Mouse (Mus musculus) hindbrain, embryonic 14.5 days (tissue): ENCODE results near the gene Acss2. TPM values are rescaled to one million over a fixed set of nuclear protein-coding genes. Genes with fewer than 3 reads are reported as not detected.
"Not testable (repeated sequence)": the region's sequence is repeated elsewhere in the genome, so short reads cannot be mapped to it uniquely, and the experiment has no call there.

Experiments
- ATAC-seq: fragments of 200-750 bp; cut with Nextera tagmentation; 2 replicates; pipeline ENCODE4 v1.8.0; 2017; ENCODE audit warnings: moderate number of reproducible peaks, mild to moderate bottlenecking, moderate TSS enrichment, moderate library complexity; ENCODE audit not compliant: low FRiP score
- DNase-seq: peaks from one replicate; pipeline ENCODE4 v3.0.0-alpha.2; 2015; ENCODE audit warnings: low spot score
- H3K27ac ChIP-seq: fragments of 300-500 bp; sonication (generic); 2 replicates; pipeline ENCODE4 v1.5.1; 2014; ENCODE audit warnings: mild to moderate bottlenecking, moderate library complexity
- H3K27me3 ChIP-seq: fragments of 300-500 bp; sonication (generic); 2 replicates; pipeline ENCODE4 v1.6.1; 2014; ENCODE audit warnings: mild to moderate bottlenecking, low read length, mixed read lengths; ENCODE audit not compliant: control insufficient read depth, insufficient read depth
- H3K36me3 ChIP-seq: fragments of 300-500 bp; sonication (generic); replicated peaks from 2 replicates; pipeline ENCODE4 v1.6.1; 2014; ENCODE audit not compliant: control insufficient read depth, insufficient read depth
- H3K4me1 ChIP-seq: fragments of 300-500 bp; sonication (generic); replicated peaks from 2 replicates; pipeline ENCODE4 v1.6.1; 2014; ENCODE audit warnings: antibody characterized with exemption, low read length, mixed read lengths; ENCODE audit not compliant: control insufficient read depth, insufficient read depth
- H3K4me2 ChIP-seq: fragments of 300-500 bp; sonication (generic); replicated peaks from 2 replicates; pipeline ENCODE4 v1.6.1; 2014; ENCODE audit warnings: mild to moderate bottlenecking, moderate library complexity
- H3K4me3 ChIP-seq: fragments of 300-500 bp; sonication (generic); replicated peaks from 2 replicates; pipeline ENCODE4 v1.5.1; 2014; ENCODE audit warnings: mild to moderate bottlenecking, low read length
- H3K9ac ChIP-seq: fragments of 300-500 bp; sonication (generic); 2 replicates; pipeline ENCODE4 v1.6.1; 2014
- H3K9me3 ChIP-seq: fragments of 300-500 bp; sonication (generic); 2 replicates; pipeline ENCODE4 v1.6.1; 2016; ENCODE audit warnings: low read length; ENCODE audit not compliant: control insufficient read depth
- WGBS: fragments of 180-500 bp; shearing (Covaris S2); extraction: QIAGEN DNeasy Blood & Tissue Kit; methylation state at CpG from one replicate; pipeline ENCODE4 v1.1.7; 2014; 5-methylcytosine and 5-hydroxymethylcytosine counted together
- polyA plus RNA-seq: library from polyadenylated mRNA; unstranded; fragments of >200 nt; fragmentation: Nextera tagmentation; extraction: Ambion mirVana; gene quantifications from 2 replicates; pipeline ENCODE4 v1.2.1, GENCODE M21; 2014

Gene Acss2
- polyA plus RNA-seq, 1 experiment from 2014 or later, result 25.3 TPM

DNA sequence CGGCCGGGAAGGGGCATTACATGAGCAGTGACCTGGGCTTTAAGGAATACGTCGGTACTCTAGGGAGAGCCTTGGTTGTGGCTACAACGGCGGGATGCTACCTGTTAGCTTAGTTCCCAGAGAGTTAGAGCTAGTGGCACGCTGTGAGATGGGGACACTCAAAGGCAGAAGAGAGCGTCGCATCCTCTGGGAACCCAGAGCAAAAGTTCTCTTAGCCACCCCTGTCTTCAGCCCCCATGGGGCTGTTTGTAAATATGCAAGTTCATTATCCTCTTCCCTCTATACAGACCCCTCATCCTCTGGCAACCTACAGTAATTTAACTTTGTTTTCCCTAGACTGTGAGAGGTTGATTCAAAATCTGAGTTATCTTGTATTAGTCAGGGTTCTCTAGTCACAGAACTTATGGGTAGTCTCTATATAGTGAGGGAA lies 75.1 kb downstream of the Acss2 start:
- Histone ChIP-seq H3K27me3 (no peaks in the 10 kb centered on the region), H3K36me3 (no peaks in the 10 kb centered on the region), H3K4me1 (peaks cover 10% of the 10 kb centered on the region; the same call in 1 of the 2 replicates), H3K27ac (peak overlapping the region; percentile 60), H3K9me3 (no peaks in the 10 kb centered on the region), H3K4me3 (peak overlapping the region; percentile 59), H3K9ac (peak overlapping the region; percentile 68), H3K4me2 (peak overlapping the region; percentile 67)
- ATAC-seq (no peak), DNase-seq (no peak)
- WGBS, result 2% methylated on average over 9 of the region's 9 CpGs

DNA sequence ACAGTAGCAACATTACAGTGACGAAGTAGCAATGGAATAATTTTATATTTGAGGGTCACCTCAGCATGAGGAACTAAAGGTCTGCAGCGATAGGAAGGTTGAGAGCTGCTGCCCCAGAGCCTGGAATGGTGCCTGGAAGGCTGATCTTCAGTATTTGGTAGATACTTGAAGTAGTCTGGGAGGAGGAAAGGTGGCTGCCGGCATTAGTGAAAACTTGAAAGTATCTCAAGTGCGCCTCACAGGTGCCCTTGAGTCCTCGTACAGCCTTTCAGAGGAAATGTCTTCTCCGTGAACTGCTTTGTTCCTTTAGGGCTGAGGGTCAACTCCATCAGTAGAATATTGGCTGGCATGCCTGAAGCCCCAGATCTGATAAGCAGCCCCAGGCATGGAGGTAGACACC lies 77.8 kb downstream of the Acss2 start:
- 86% methylated on average over 6 of the region's 6 CpGs for WGBS
- H3K27me3 ChIP-seq, result no peaks in the 10 kb centered on the region
- H3K4me2 ChIP-seq, result no peak overlapping the region
- H3K9ac ChIP-seq, result no peak overlapping the region
- H3K27ac ChIP-seq, result no peak overlapping the region
- H3K36me3 ChIP-seq, result no peaks in the 10 kb centered on the region
- H3K4me3 ChIP-seq, result no peak overlapping the region
- no peak for ATAC-seq
- H3K4me1 ChIP-seq, result peaks cover 10% of the 10 kb centered on the region; the same call in 1 of the 2 replicates
- H3K9me3 ChIP-seq, result no peaks in the 10 kb centered on the region
- DNase-seq, result no peak

DNA sequence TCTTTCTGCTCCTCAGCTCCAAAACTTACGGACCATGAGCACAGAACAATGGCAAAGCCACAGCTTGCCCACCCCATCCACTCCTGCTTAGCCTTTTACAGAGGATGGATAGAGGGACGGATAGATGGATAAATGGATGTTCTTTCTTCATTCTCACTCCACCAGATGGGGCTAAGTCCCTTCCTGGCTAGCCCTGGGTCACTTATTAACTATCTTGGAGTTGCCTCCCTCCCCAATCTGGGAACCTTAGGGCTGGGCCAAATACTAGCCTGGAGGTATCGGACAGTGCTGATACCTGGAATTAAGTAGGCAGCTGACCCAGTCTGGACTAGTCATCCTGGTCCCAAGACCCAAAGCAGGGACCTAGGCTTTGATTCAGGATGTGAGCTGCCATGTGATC lies 86.0 kb downstream of the Acss2 start:
- no peak for ATAC-seq

DNA sequence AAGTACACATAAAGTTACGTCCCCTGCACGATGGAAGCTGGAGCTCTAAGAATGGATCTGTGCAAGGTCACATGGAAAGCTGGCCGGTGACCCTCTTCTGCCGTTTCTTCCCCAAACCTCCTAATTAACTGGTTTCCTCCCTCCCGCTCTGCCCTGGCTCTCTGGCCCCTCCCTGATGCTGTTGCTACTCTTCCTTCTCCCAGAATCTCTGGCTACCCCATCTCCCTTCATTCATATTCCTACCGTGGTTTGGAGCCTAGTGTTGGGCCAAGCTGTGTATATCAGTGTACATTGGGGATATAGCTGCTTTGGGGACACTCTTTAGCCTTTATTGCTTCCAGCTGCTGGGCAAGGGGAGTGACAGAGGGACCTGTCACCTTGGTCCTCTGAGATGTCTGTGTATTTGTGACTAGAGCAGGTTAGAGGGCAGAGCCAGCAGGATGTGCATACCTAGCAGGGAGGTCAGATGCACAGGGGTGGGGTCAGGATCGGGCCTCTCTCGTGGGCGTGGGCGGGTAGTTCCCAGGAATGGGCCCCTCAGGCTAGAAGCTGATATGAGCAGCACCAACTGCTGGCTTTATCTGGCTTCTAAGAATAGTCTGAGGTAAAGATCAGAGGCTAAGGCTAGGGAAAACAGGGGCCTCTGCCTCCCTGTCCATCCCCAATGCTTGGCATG lies 87.0 kb downstream of the Acss2 start:
- DNase-seq (no peak), ATAC-seq (no peak)
- Histone ChIP-seq H3K9me3 (no peaks in the 10 kb centered on the region), H3K9ac (no peak overlapping the region), H3K36me3 (no peaks in the 10 kb centered on the region), H3K27ac (no peak overlapping the region), H3K27me3 (no peaks in the 10 kb centered on the region), H3K4me2 (no peak overlapping the region), H3K4me3 (no peak overlapping the region), H3K4me1 (no peaks in the 10 kb centered on the region)
- 71% methylated on average over 10 of the region's 10 CpGs for WGBS

More for the DNA sequence above, 86.0 kb downstream of the Acss2 start:
- Histone ChIP-seq H3K4me1 (no peaks in the 10 kb centered on the region), H3K4me2 (no peak overlapping the region), H3K4me3 (no peak overlapping the region), H3K9me3 (no peaks in the 10 kb centered on the region), H3K36me3 (no peaks in the 10 kb centered on the region), H3K27ac (no peak overlapping the region), H3K27me3 (no peaks in the 10 kb centered on the region), H3K9ac (no peak overlapping the region)
- 60% methylated on average over 3 of the region's 3 CpGs for WGBS
- no peak for DNase-seq

DNA sequence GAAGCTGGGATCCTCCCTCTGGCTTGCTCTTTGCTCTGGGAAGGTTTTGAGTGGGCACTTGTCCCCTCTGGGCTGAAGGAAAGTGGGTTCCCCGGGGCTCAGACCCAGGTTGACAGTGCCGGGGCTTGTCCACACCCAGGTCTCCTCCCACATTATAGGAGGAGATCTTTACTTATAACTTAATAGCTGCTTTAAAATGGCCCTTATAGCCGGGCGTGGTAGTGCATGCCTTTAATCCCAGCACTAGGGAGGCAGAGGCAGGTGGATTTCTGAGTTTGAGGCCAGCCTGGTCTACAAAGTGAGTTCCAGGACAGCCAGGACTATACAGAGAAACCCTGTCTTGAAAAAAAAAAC lies 87.5 kb downstream of the Acss2 start:
- not testable (repeated sequence) for H3K4me2 ChIP-seq, H3K36me3 ChIP-seq, H3K9me3 ChIP-seq, H3K27me3 ChIP-seq, ATAC-seq, H3K9ac ChIP-seq, H3K27ac ChIP-seq, H3K4me1 ChIP-seq, H3K4me3 ChIP-seq, DNase-seq
- 87% methylated on average over 4 of the region's 4 CpGs for WGBS

DNA sequence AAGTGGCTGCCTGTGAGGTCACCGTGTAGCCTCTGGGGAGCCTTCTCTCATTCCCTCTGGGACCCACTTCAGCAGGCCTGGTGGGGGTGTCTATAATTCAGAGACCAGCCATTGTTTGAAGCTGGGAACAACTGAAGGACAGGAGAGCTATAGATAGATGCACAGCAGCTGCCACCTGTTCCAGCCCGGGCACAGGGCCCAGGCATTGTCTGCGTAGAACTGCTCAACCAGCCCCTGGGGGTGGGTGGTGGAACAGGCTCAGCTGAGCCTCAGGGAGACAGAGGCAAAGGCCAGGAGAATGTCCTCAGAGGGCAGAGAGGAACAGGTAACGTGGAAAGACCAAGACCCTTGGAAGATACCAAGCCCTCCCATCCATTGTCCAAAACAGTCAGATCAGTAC lies 88.6 kb downstream of the Acss2 start:
- H3K27me3 ChIP-seq, result no peaks in the 10 kb centered on the region
- no peak overlapping the region for H3K27ac ChIP-seq
- H3K36me3 ChIP-seq, result no peaks in the 10 kb centered on the region
- H3K9ac ChIP-seq, result no peak overlapping the region
- no peaks in the 10 kb centered on the region for H3K4me1 ChIP-seq
- no peak overlapping the region for H3K4me2 ChIP-seq
- no peaks in the 10 kb centered on the region for H3K9me3 ChIP-seq
- H3K4me3 ChIP-seq, result no peak overlapping the region
- ATAC-seq, result no peak
- no peak for DNase-seq
- 85% methylated on average over 4 of the region's 4 CpGs for WGBS

DNA sequence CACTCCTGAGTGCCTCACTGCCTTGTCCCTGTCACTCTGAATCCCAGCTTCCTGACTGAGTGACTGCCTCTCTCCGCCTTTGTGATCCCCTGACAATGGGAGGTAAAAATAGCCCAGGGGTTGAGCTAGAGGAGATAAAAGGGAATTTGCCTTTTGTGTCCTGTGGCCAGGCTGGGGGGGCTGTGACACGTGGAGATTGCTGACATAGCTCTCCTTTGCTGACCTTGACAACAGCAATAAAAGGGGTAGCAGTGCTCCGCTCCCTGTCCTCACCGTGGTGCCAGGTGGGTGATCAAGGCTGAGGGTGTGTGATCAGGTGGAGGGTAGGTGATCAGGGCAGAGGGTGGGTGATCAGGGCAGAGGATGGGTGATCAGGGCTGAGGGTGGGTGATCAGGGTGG lies 93.2 kb downstream of the Acss2 start, which contains the start of gene Myh7b:
Gene Myh7b (plus strand): TSS at position 235 of the 400 bp plus-strand sequence.
- no peaks in the 10 kb centered on the region for H3K9me3 ChIP-seq
- H3K4me1 ChIP-seq, result no peaks in the 10 kb centered on the region
- WGBS, result 39% methylated on average over 4 of the region's 4 CpGs
- H3K36me3 ChIP-seq, result no peaks in the 10 kb centered on the region
- no peak for ATAC-seq
- H3K27ac ChIP-seq, result no peak within 1 kb of the TSS
- DNase-seq, result no peak
- no peak within 1 kb of the TSS for H3K9ac ChIP-seq
- no peak within 1 kb of the TSS for H3K4me2 ChIP-seq
- no peaks in the 10 kb centered on the region; the same call in 1 of the 2 replicates for H3K27me3 ChIP-seq
- no peak within 1 kb of the TSS for H3K4me3 ChIP-seq

DNA sequence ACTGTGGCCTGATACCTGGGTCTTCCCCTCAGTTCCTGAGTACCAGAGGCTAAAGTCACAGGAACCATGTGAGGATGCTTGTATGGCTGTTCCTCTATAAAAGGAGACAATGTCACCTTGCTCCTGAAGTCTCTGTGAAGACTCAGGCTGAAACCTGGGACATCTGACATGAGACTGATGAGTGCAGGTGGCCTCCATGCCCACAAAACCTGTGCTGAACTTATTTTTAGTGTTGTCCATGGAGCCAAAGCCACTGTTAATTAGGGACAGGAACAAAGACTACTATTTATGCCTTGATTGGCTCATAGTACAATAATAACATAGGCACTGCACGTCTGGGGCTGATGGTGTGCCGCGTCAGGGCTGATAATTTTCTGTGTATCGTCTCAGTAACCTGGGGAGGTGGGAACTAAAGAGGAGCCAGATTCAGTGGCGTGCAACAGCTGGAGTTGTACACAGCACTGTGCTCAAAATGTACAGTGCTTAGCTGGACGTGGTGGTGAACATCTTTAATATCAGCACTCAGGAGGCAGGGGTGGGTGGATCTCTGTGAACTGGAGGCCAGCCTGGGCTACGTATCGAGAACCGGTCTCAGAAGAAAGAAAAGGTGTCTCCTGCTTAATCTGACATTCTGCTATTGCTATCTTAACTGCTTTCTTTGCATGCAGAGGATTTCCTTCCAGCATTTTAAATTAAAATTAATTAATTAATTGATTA lies 94.2 kb downstream of the Acss2 start:
- WGBS, result 86% methylated on average over 9 of the region's 9 CpGs
- Histone ChIP-seq H3K9ac (no peak overlapping the region), H3K27me3 (no peaks in the 10 kb centered on the region; the same call in 1 of the 2 replicates), H3K36me3 (no peaks in the 10 kb centered on the region), H3K4me2 (no peak overlapping the region), H3K4me3 (no peak overlapping the region), H3K27ac (no peak overlapping the region), H3K4me1 (no peaks in the 10 kb centered on the region), H3K9me3 (no peaks in the 10 kb centered on the region)
- ATAC-seq, result no peak
- DNase-seq, result no peak

DNA sequence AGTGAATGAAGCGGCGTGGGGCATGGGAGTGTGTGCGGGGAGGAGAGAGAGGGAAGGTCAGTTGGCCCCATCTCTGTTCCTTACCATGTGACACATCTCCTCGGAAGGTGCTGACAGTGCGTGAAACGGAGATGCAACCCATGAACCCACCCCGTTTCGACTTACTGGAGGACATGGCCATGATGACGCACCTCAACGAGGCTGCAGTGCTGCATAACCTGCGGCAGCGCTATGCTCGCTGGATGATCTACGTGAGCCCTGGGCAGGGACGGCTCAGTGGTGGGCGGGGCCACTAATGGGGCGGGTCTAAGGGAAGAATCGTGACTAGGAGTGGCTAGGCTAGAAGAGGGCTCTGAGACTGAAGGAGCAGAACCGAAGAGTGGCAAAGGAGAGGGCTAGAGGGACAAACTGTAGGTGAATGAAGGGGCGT lies 95.6 kb downstream of the Acss2 start:
- Histone ChIP-seq H3K36me3 (no peaks in the 10 kb centered on the region), H3K4me3 (peak overlapping the region; percentile 12; the same call in 1 of the 2 replicates), H3K27me3 (no peaks in the 10 kb centered on the region; the same call in 1 of the 2 replicates), H3K4me1 (no peaks in the 10 kb centered on the region), H3K4me2 (peak overlapping the region; percentile 42), H3K9ac (no peak overlapping the region), H3K9me3 (no peaks in the 10 kb centered on the region), H3K27ac (no peak overlapping the region)
- DNase-seq, result no peak
- ATAC-seq, result peak; percentile 69; the same call in 1 of the 2 replicates
- 4% methylated on average over 20 of the region's 20 CpGs for WGBS
